Comparison of ENCODE assay signal across 18 mouse cellular contexts in the genomic region with DNA sequence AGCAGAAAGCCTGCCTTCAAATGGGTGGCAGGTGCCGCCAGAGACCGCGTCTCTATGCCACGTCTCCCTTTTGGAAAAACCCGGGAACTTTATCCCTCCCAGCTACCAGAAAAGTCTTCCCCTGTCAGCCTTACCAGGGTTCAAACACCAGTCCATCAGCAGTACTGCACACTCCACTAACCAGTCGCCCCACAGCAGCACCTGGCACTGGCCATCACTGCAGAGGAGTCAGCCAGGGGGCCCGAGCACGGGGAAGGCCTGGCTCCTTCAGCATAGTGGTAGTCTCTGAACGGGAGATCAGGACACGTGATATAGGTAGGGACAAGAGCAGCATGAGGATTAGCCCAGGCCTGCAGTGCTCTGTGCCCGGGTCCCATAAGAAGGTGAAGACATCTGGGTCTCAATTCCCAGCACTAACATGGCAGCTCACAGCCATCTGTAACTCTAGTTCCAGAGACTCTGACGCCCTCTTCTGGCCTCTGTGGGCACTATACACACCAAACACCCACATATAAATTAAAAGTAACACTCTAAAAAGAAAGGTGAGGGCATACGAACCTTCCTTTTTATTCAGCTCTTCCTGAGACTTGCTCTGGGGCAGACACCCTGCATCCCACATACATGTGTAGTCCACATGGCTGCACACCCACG.
DNase-seq lines count a peak whose midpoint lies in the region; ATAC-seq and TF ChIP-seq lines count a peak whose summit lies in the region.
"Had no signal": no experiment of that assay in that cellular context is flagged by ENCODE, and none has a peak within 500 bp of the region (broad histone marks: within the 10 kb centered on the region; RNA-seq: fewer than 3 reads in every experiment).

No protein-coding gene starts in this region.

- no peaks in the 10 kb centered on the region for H3K36me3 ChIP-seq in hindbrain, embryonic 12.5 days
- H3K36me3 ChIP-seq in hindbrain, postnatal 0 days (ENCODE audit: insufficient read depth, low read length): no peaks in the 10 kb centered on the region
- no peaks in the 10 kb centered on the region for H3K36me3 ChIP-seq in E14TG2a.4 (ENCODE audit: insufficient read depth, low read length)
- peaks cover 24% of the 10 kb centered on the region for H3K36me3 ChIP-seq in limb, embryonic 12.5 days
- H3K36me3 ChIP-seq: midbrain, embryonic 15.5 days had no signal

- H3K9me3 ChIP-seq in hindbrain, embryonic 12.5 days (replicated peaks): no peaks in the 10 kb centered on the region
- no peaks in the 10 kb centered on the region for H3K9me3 ChIP-seq in hindbrain, postnatal 0 days (ENCODE audit: low read length)
- H3K9me3 ChIP-seq in E14TG2a.4 (ENCODE audit: low read length): no peaks in the 10 kb centered on the region
- no peaks in the 10 kb centered on the region for H3K9me3 ChIP-seq in limb, embryonic 12.5 days
- H3K9me3 ChIP-seq: midbrain, embryonic 15.5 days; neural tube, embryonic 12.5 days had no signal

- H3K4me2 ChIP-seq in hindbrain, embryonic 12.5 days (replicated peaks): no peak overlapping the region
- H3K4me2 ChIP-seq in hindbrain, postnatal 0 days (ENCODE audit: low read depth, low read length): no peak overlapping the region
- H3K4me2 ChIP-seq in limb, embryonic 12.5 days: no peak overlapping the region
- H3K4me2 ChIP-seq: midbrain, embryonic 15.5 days; neural tube, embryonic 12.5 days had no signal

- H3K4me3 ChIP-seq in hindbrain, embryonic 12.5 days: no peak overlapping the region
- H3K4me3 ChIP-seq in hindbrain, postnatal 0 days (ENCODE audit: low read length): no peak overlapping the region
- peak overlapping the region; percentile 41; the same call in 1 of the 2 replicates for H3K4me3 ChIP-seq in E14TG2a.4 (replicated peaks; ENCODE audit: low read length)
- H3K4me3 ChIP-seq in limb, embryonic 12.5 days (replicated peaks): no peak overlapping the region
- H3K4me3 ChIP-seq: left cerebral cortex, adult 2 months; midbrain, embryonic 15.5 days; neural tube, embryonic 12.5 days had no signal

- peaks cover 65% of the 10 kb centered on the region for H3K4me1 ChIP-seq in hindbrain, embryonic 12.5 days
- H3K4me1 ChIP-seq in hindbrain, postnatal 0 days (ENCODE audit: insufficient read depth, low read length): peaks cover 41% of the 10 kb centered on the region
- peaks cover 37% of the 10 kb centered on the region for H3K4me1 ChIP-seq in E14TG2a.4 (replicated peaks; ENCODE audit: low read depth, low read length)
- H3K4me1 ChIP-seq in limb, embryonic 12.5 days (replicated peaks): peaks cover 76% of the 10 kb centered on the region

- H3K9ac ChIP-seq in hindbrain, embryonic 12.5 days: no peak overlapping the region
- no peak overlapping the region for H3K9ac ChIP-seq in hindbrain, postnatal 0 days (replicated peaks; ENCODE audit: low read length)
- no peak overlapping the region for H3K9ac ChIP-seq in limb, embryonic 12.5 days (replicated peaks)
- H3K9ac ChIP-seq: forebrain, postnatal 0 days; midbrain, embryonic 15.5 days had no signal

- peak overlapping the region; percentile 44; the same call in 1 of the 2 replicates for H3K27ac ChIP-seq in hindbrain, embryonic 12.5 days
- H3K27ac ChIP-seq in hindbrain, postnatal 0 days: no peak overlapping the region
- peak overlapping the region; percentile 82; the same call in 1 of the 2 replicates for H3K27ac ChIP-seq in limb, embryonic 12.5 days
- H3K27ac ChIP-seq: left cerebral cortex, adult 2 months; macrophage; midbrain, embryonic 15.5 days had no signal

- 88% methylated on average over 14 of the region's 14 CpGs for WGBS in hindbrain, embryonic 12.5 days
- 87% methylated on average over 14 of the region's 14 CpGs for WGBS in hindbrain, postnatal 0 days
- 81% methylated on average over 14 of the region's 14 CpGs for WGBS in limb, embryonic 12.5 days

- no peak for ATAC-seq in hindbrain, embryonic 12.5 days (ENCODE audit: low FRiP score)
- ATAC-seq in hindbrain, postnatal 0 days: no peak
- no peak for ATAC-seq in limb, embryonic 12.5 days (ENCODE audit: insufficient number of reproducible peaks, insufficient read depth, low FRiP score, low TSS enrichment, low read depth)
- ATAC-seq: forebrain, postnatal 0 days; midbrain, embryonic 15.5 days had no signal

- H3K27me3 ChIP-seq in hindbrain, embryonic 12.5 days: no peaks in the 10 kb centered on the region
- no peaks in the 10 kb centered on the region for H3K27me3 ChIP-seq in hindbrain, postnatal 0 days (ENCODE audit: insufficient read depth, low read length)
- H3K27me3 ChIP-seq in E14TG2a.4 (ENCODE audit: insufficient read depth, low read length): peaks cover 35% of the 10 kb centered on the region
- no peaks in the 10 kb centered on the region for H3K27me3 ChIP-seq in limb, embryonic 12.5 days
- H3K27me3 ChIP-seq: midbrain, embryonic 15.5 days; neural tube, embryonic 12.5 days had no signal

- no peak for DNase-seq in hindbrain, postnatal 0 days (ENCODE audit: low spot score)
- peak; percentile 18 for DNase-seq in T-cell, adult 2 months (ENCODE audit: low spot score)
- DNase-seq in ovary, postnatal 36 days (ENCODE audit: low spot score): no peak
- DNase-seq in cerebellum, postnatal 14 days: no peak
- DNase-seq: cerebellum, adult 11-12 months; forebrain, postnatal 0 days; gastrocnemius, postnatal 10 days; kidney, adult 11 months; liver; lung, adult 18-20 months; right cerebral cortex, postnatal 4 days had no signal

- TF ChIP-seq CTCF in hindbrain, postnatal 0 days (IDR thresholded peaks at IDR 0.05; ENCODE audit: low read depth): no peak
- peak; percentile 36 for TF ChIP-seq CTCF in E14TG2a.4 (conservative IDR thresholded peaks at IDR 0.05; ENCODE audit: low read length)
